Mouse (Mus musculus) hindbrain, embryonic 14.5 days (tissue): ENCODE measurements around the gene Mtg2. TPM values are rescaled to one million over a fixed set of nuclear protein-coding genes. Genes with fewer than 3 reads are reported as not detected.
A peak's percentile ranks its signal among the peaks of the same experiment; 100 is the strongest.

Experiments used
- ATAC-seq: fragments of 200-750 bp; cut with Nextera tagmentation; 2 replicates; pipeline ENCODE4 v1.8.0; 2017; ENCODE audit warnings: moderate number of reproducible peaks, mild to moderate bottlenecking, moderate TSS enrichment, moderate library complexity; ENCODE audit not compliant: low FRiP score
- DNase-seq: peaks from one replicate; pipeline ENCODE4 v3.0.0-alpha.2; 2015; ENCODE audit warnings: low spot score
- H3K27ac ChIP-seq: fragments of 300-500 bp; sonication (generic); 2 replicates; pipeline ENCODE4 v1.5.1; 2014; ENCODE audit warnings: mild to moderate bottlenecking, moderate library complexity
- H3K27me3 ChIP-seq: fragments of 300-500 bp; sonication (generic); 2 replicates; pipeline ENCODE4 v1.6.1; 2014; ENCODE audit warnings: mild to moderate bottlenecking, low read length, mixed read lengths; ENCODE audit not compliant: control insufficient read depth, insufficient read depth
- H3K36me3 ChIP-seq: fragments of 300-500 bp; sonication (generic); replicated peaks from 2 replicates; pipeline ENCODE4 v1.6.1; 2014; ENCODE audit not compliant: control insufficient read depth, insufficient read depth
- H3K4me1 ChIP-seq: fragments of 300-500 bp; sonication (generic); replicated peaks from 2 replicates; pipeline ENCODE4 v1.6.1; 2014; ENCODE audit warnings: antibody characterized with exemption, low read length, mixed read lengths; ENCODE audit not compliant: control insufficient read depth, insufficient read depth
- H3K4me2 ChIP-seq: fragments of 300-500 bp; sonication (generic); replicated peaks from 2 replicates; pipeline ENCODE4 v1.6.1; 2014; ENCODE audit warnings: mild to moderate bottlenecking, moderate library complexity
- H3K4me3 ChIP-seq: fragments of 300-500 bp; sonication (generic); replicated peaks from 2 replicates; pipeline ENCODE4 v1.5.1; 2014; ENCODE audit warnings: mild to moderate bottlenecking, low read length
- H3K9ac ChIP-seq: fragments of 300-500 bp; sonication (generic); 2 replicates; pipeline ENCODE4 v1.6.1; 2014
- H3K9me3 ChIP-seq: fragments of 300-500 bp; sonication (generic); 2 replicates; pipeline ENCODE4 v1.6.1; 2016; ENCODE audit warnings: low read length; ENCODE audit not compliant: control insufficient read depth
- WGBS: fragments of 180-500 bp; shearing (Covaris S2); extraction: QIAGEN DNeasy Blood & Tissue Kit; methylation state at CpG from one replicate; pipeline ENCODE4 v1.1.7; 2014; 5-methylcytosine and 5-hydroxymethylcytosine counted together
- polyA plus RNA-seq: library from polyadenylated mRNA; unstranded; fragments of >200 nt; fragmentation: Nextera tagmentation; extraction: Ambion mirVana; gene quantifications from 2 replicates; pipeline ENCODE4 v1.2.1, GENCODE M21; 2014

Mtg2 gene
- polyA plus RNA-seq, 1 experiment from 2014 or later = 29.4 TPM

- Histone ChIP-seq H3K36me3 (peaks cover 5% of the 10 kb centered on the region; the same call in 1 of the 2 replicates), H3K27ac (no peak overlapping the region)
- no peak for ATAC-seq
These were observed 49.9 kb downstream of the Mtg2 start for GRCm38 (mm10) chr2:180120292-180120761.

GRCm38 (mm10) chr2:180124192-180124591 lies 53.8 kb downstream of the Mtg2 start:
- H3K4me1 ChIP-seq = peaks cover 16% of the 10 kb centered on the region
- H3K36me3 ChIP-seq = peaks cover 5% of the 10 kb centered on the region; the same call in 1 of the 2 replicates
- 87% methylated on average over 2 of the region's 2 CpGs for WGBS
- ATAC-seq (no peak), DNase-seq (no peak)
- no peak overlapping the region for H3K27ac ChIP-seq
- H3K4me3 ChIP-seq = no peak overlapping the region
- no peaks in the 10 kb centered on the region for H3K27me3 ChIP-seq
- no peaks in the 10 kb centered on the region for H3K9me3 ChIP-seq
- no peak overlapping the region for H3K4me2 ChIP-seq
- H3K9ac ChIP-seq = no peak overlapping the region

More at GRCm38 (mm10) chr2:180120292-180120761, 49.9 kb downstream of the Mtg2 start:
- Histone ChIP-seq H3K4me2 (peak overlapping the region; percentile 84), H3K9ac (peak overlapping the region; percentile 68), H3K4me1 (peaks cover 33% of the 10 kb centered on the region), H3K27me3 (no peaks in the 10 kb centered on the region), H3K4me3 (peak overlapping the region; percentile 73), H3K9me3 (no peaks in the 10 kb centered on the region)
- WGBS = 67% methylated on average over 5 of the region's 5 CpGs
- DNase-seq = no peak

- peaks cover 10% of the 10 kb centered on the region; the same call in 1 of the 2 replicates for H3K4me1 ChIP-seq
- ATAC-seq (no peak), DNase-seq (no peak)
- WGBS = 13% methylated on average over 4 of the region's 4 CpGs
- H3K9ac ChIP-seq = no peak overlapping the region
- H3K9me3 ChIP-seq = no peaks in the 10 kb centered on the region
- no peak overlapping the region for H3K4me3 ChIP-seq
- no peaks in the 10 kb centered on the region for H3K27me3 ChIP-seq
- H3K27ac ChIP-seq = no peak overlapping the region
- H3K4me2 ChIP-seq = no peak overlapping the region
- H3K36me3 ChIP-seq = peaks cover 5% of the 10 kb centered on the region; the same call in 1 of the 2 replicates
These were observed 55.8 kb downstream of the Mtg2 start for GRCm38 (mm10) chr2:180126195-180126594.

- DNase-seq (no peak), ATAC-seq (no peak)
- H3K27ac ChIP-seq = no peak overlapping the region
- WGBS = 43% methylated on average over 1 of the region's 1 CpGs
- H3K4me2 ChIP-seq = no peak overlapping the region
- H3K4me3 ChIP-seq = no peak overlapping the region
- H3K9ac ChIP-seq = peak overlapping the region; percentile 16; the same call in 1 of the 2 replicates
- peaks cover 10% of the 10 kb centered on the region for H3K4me1 ChIP-seq
- H3K9me3 ChIP-seq = no peaks in the 10 kb centered on the region
- no peaks in the 10 kb centered on the region for H3K27me3 ChIP-seq
- H3K36me3 ChIP-seq = peaks cover 5% of the 10 kb centered on the region; the same call in 1 of the 2 replicates
These were observed 57.3 kb downstream of the Mtg2 start for GRCm38 (mm10) chr2:180127675-180128074.

GRCm38 (mm10) chr2:180133231-180133630 lies 62.8 kb downstream of the Mtg2 start:
- Histone ChIP-seq H3K4me2 (no peak overlapping the region), H3K9ac (no peak overlapping the region), H3K4me1 (no peaks in the 10 kb centered on the region; the same call in 1 of the 2 replicates), H3K27ac (no peak overlapping the region), H3K27me3 (no peaks in the 10 kb centered on the region), H3K36me3 (peaks cover 11% of the 10 kb centered on the region), H3K4me3 (no peak overlapping the region), H3K9me3 (no peaks in the 10 kb centered on the region)
- 96% methylated on average over 4 of the region's 4 CpGs for WGBS
- DNase-seq = no peak
- ATAC-seq = no peak

- ATAC-seq (no peak), DNase-seq (no peak)
- H3K27ac ChIP-seq = no peak overlapping the region
- no peaks in the 10 kb centered on the region; the same call in 1 of the 2 replicates for H3K4me1 ChIP-seq
- WGBS = 88% methylated on average over 3 of the region's 3 CpGs
- H3K9ac ChIP-seq = no peak overlapping the region
- H3K27me3 ChIP-seq = no peaks in the 10 kb centered on the region
- no peak overlapping the region for H3K4me2 ChIP-seq
- peaks cover 18% of the 10 kb centered on the region for H3K36me3 ChIP-seq
- H3K4me3 ChIP-seq = no peak overlapping the region
- H3K9me3 ChIP-seq = no peaks in the 10 kb centered on the region
These were observed 63.5 kb downstream of the Mtg2 start for GRCm38 (mm10) chr2:180133911-180134310.

DNA sequence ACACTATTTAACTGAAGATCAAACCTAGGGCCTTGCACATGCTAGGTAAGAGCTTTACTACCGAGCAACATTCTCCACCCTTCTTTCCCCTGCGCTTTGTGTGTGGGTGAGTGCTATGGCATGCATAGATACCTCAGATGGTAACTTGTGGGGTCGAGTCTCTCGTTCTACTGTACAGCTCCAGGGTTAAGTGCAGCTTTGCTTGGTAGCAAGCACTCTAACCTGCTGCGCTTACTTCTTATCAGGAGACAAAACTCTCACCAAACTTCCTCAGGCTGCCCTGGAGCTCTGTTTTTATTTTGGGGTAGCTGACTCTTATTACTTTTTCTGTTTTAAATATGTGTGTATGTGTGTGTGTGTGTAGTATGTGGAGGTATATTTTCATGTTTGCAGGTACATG lies 65.0 kb downstream of the Mtg2 start:
- Histone ChIP-seq H3K4me1 (no peaks in the 10 kb centered on the region; the same call in 1 of the 2 replicates), H3K36me3 (peaks cover 32% of the 10 kb centered on the region), H3K4me2 (no peak overlapping the region), H3K9ac (no peak overlapping the region), H3K9me3 (no peaks in the 10 kb centered on the region), H3K27ac (no peak overlapping the region), H3K4me3 (no peak overlapping the region), H3K27me3 (no peaks in the 10 kb centered on the region)
- DNase-seq = no peak
- 83% methylated on average over 5 of the region's 5 CpGs for WGBS
- no peak for ATAC-seq

Other genes starting within 250 kb of the Mtg2 start
- 4.4 and 4.9 TPM in 2 replicates for gene Taf4, start 93.9 kb upstream of the Mtg2 start, polyA plus RNA-seq
- 16.1 and 16.9 TPM in 2 replicates for gene Lsm14b, start 45.6 kb upstream of the Mtg2 start, polyA plus RNA-seq
- gene Psma7, start 28.2 kb upstream of the Mtg2 start, polyA plus RNA-seq = 515 and 631 TPM in 2 replicates
- 54.2 and 57.2 TPM in 2 replicates for gene Ss18l1, start 28.1 kb upstream of the Mtg2 start, polyA plus RNA-seq
- 1.4 and 1.7 TPM in 2 replicates for gene Hrh3, start 33.9 kb downstream of the Mtg2 start, polyA plus RNA-seq
- gene Osbpl2, start 48.7 kb downstream of the Mtg2 start, polyA plus RNA-seq = 73.1 and 79.2 TPM in 2 replicates
- 148 and 149 TPM in 2 replicates for gene Adrm1, start 100.9 kb downstream of the Mtg2 start, polyA plus RNA-seq
- gene Lama5, start 155.3 kb downstream of the Mtg2 start, polyA plus RNA-seq = 2.6 and 2.9 TPM in 2 replicates
- 372 and 509 TPM in 2 replicates for gene Rps21, start 186.8 kb downstream of the Mtg2 start, polyA plus RNA-seq
- 40.6 and 40.9 TPM in 2 replicates for gene Cables2, start 202.9 kb downstream of the Mtg2 start, polyA plus RNA-seq
- not detected in 2 replicates for gene Rbbp8nl, start 219.3 kb downstream of the Mtg2 start, polyA plus RNA-seq